Mouse (Mus musculus) heart, adult 2 months (tissue): ENCODE measurements around the gene Lrp10.

Experiments
- CTCF ChIP-seq: fragments of 200-600 bp; IDR thresholded peaks from 2 replicates; pipeline ENCODE4 v1.8.1; 2022; ENCODE audit warnings: antibody characterized with exemption, mild to moderate bottlenecking, moderate library complexity
- EP300 ChIP-seq: fragments of 200-500 bp; IDR thresholded peaks from 2 replicates; pipeline ENCODE4 v1.6.1; 2011; ENCODE audit warnings: low read depth, low read length, control low read depth; ENCODE audit not compliant: insufficient read depth

GRCm38 (mm10) chr14:54439155-54439554, 24.8 kb upstream of the Lrp10 start:
- no peak for TF ChIP-seq EP300
- TF ChIP-seq CTCF: no peak
